Mouse (Mus musculus) thymus, postnatal 36 days (tissue): ENCODE data around the gene Rabgap1.
"Not testable (repeated sequence)": the region's sequence is repeated elsewhere in the genome, so short reads cannot be mapped to it uniquely, and the experiment has no call there.

Experiments
- DNase-seq, 2 experiments: peaks; one replicate each; pipeline ENCODE4 v3.0.0; 2022; ENCODE audit warnings: mixed read lengths in 2 of 2

Rabgap1 gene

DNA sequence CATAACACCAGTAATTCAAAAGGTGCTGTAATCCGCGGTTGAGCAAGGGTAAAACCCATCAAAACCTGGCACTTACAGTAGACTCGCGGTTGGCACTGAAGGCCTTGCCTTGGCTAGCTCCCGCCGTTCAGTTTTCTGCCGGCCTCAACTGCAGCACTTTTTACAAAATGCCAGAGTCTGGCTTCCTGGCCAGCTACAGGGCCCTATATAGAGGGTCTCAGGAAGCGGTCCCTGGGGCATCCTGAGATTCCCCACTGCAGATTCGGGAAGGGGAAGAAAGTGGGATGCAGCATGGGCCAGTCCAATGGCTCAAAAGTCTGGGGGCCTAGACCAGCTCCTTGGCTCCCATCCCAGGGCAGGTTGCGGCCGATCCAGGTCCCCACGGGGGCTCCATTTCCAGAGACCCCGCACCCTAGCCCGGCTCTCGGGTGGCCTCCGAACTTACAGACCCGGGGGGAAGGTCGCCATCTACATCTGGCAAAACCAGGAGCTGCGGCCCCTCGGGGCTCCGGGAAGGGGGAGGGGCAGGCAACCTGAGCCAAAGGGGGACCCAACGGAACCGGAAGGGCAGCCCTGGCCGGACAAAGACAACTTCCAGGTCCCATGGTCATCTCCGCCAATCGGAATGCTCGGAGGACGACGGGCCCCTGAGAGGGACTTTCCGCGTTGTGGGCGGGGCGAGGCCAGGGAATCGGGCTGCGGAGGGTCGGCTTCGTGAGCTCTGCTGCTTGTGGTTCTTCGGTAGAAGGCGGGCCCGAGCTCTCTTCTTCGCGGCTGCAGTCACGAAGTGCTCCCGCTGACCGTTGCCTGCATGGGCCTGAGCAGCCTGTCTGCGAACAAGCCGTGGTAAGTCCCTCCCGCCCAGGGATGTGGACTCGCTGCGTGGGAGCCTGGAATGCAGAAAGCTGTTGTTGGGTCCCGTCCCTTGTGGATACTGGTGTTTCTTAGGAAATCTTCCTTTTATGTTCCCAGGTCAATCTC, at the start of gene Rabgap1, which contains the start of the genes Zbtb26 and Zbtb6:
Gene Rabgap1 (plus strand): TSS at position 669 of the 981 bp plus-strand sequence.
Gene Zbtb26 (minus strand): TSS at position 525 of the 981 bp plus-strand sequence.
Gene Zbtb6 (minus strand): TSS at position 561 of the 981 bp plus-strand sequence.
- DNase-seq = peak; percentile 89 to 92

DNA sequence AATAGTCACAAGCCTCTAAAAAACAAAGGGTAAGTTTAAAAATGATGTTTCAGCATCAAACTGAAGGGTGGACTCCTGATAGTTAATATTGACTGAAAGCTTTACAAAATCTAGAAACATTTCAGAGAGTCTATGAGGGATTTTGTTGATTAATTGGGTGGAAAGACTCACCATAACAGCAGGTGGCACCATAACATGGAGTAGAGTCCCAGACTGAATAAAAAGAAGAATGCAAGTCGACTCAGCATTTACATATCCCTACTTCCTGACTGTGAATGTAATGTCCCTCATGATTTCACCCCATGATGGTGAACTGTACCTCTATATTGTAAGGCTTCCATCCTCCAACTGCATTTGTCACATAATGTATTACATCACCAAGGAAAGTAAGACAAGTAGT, 47.5 kb upstream of the Rabgap1 start:
- DNase-seq = no peak

DNA sequence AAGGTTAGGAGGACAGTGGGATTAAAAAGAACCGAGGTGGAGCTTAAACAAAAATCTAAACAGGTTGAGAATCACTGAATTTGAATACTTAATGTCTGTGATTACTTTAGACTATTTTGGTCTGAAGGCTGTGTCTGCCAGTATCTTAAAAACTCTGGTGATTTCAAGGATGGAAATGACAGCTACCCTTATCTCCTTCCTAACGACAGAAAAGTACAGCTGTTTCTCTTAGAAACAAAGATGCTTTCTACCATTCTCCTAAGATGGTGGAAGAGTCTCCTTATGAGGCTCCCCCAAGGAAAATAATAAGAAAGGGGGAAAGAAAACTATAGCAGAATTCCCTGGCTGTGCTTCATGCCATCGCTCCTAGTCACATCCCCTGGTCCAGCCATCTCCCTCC, 21.2 kb upstream of the Rabgap1 start:
- no peak for DNase-seq

DNA sequence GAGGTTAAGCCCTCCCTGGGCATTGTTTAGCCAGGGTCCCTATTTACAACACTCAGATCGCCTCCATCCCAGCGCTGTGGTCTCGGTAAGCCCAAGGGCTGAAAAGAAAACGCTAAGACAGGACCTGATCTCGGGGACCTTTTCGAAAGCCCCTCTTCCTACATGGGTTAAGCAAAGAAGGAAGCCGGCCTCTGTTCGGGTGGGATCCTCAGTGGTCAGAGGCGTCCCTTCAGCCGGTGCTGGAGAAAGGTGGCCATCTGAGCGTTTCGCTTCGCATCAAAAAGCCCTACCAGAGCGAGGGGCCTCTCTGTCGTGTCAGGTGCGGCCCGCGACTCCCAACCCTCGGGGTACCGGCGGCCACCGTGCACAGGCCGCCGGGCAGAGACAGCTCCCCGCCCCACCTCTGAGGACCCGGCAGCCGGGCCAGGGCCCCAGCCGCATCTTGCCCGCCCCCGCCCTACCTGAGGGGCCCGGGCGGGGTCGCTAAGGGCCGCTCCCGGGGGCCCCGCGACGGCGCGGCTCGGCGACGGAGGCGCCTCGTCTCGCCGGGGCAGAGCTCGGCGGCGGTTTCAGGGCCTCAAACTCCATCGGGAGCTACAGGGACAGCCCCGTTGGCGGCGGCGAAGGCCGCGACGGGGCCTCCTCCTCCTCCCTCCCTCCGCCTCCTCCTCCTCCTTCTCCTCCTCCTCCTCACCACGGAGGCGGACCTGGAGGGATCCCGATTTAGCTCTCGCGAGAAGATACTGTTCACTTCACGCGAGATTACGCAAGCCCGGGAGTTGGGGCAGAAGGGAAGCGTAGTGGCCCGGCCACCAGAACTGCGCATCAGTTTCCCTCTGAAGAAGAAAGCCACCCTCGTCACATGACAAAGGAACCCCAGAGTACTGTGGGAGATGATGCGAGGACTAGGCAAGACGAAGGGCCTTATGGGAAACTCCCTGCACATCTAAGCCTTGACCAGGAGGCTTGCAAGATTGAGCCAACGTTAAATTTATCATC, 20.5 kb upstream of the Rabgap1 start, which contains the start of gene Rc3h2:
Gene Rc3h2 (minus strand): TSS at position 598 of the 999 bp plus-strand sequence.
- DNase-seq = peak; percentile 89 to 94

DNA sequence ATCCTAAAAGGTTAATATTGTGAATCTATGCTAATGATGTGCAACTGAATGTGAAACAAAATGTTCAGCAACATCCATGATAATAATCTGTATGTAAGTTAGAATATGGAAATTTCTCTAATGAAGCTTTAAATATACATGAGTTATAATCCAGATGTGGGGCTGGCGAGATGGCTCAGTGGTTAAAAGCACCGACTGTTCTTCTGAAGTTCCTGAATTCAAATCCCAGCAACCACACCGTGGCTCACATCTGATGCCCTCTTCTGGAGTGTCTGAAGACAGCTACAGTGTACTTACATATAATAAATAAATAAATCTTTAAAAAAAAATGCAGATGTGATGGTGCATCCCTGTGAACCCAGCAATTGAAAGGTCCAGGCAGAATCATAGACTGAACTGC, 19.4 kb upstream of the Rabgap1 start:
- no peak for DNase-seq

DNA sequence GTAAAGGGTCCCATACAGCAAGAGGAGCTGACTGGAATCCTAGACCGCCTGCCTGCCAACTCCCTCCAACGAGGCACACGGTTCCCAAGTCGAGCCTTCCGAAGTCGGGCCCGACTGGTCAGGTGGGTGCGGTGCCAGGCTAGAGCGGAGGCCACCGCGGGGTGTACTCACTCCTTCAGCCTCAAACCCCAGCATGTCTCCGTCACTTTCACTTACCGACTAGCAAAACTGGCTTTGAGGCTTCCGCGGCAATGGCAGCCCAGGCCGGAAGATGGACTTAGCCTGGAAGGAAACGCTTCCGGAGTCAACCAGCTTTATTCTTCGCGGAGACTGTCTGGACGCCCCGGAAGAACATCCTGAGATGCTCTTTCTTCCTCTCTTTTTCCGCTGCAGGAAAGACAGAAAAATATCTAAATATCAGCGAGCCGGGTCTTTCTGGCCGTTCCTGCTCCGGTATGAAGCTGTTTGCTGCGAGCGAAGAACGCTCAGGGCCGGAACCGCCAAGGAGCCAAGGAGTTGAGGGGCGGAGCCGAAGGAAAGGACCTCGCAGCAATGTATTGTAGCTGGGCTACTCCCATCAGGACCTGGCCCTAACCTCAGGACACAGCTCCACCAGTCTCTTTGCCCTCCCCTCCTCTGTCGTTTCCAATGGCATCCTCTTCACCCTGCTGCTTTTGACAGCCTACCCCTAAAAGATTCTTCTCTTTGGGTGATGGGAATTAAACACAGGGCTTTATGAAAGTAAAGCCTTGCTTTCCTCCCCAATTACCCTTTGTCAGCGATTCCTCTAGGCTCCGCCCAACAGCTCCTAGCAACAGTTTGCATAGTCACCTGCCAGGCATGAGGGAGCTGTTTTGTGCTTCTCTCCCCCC, 12.2 kb upstream of the Rabgap1 start:
- peak; percentile 71 to 81 for DNase-seq

DNA sequence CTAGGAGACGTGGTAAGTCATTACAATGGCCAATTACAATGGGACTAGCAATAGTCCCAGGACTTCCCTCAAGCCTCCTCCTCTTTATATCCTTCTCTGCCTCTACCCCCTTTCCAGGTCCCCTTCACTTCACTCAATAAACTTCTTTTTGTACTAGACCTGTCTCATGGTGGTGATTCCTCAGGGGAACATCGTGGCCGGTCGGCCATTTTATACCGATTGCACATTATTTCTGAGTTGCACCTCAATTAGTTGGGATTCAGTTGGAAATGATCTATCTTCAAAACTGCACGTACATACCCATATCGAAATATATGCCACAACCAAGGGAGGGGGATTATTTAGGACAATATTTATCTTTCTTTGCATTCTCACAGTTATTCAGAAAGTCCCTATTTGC, 11.5 kb upstream of the Rabgap1 start:
- no peak for DNase-seq

DNA sequence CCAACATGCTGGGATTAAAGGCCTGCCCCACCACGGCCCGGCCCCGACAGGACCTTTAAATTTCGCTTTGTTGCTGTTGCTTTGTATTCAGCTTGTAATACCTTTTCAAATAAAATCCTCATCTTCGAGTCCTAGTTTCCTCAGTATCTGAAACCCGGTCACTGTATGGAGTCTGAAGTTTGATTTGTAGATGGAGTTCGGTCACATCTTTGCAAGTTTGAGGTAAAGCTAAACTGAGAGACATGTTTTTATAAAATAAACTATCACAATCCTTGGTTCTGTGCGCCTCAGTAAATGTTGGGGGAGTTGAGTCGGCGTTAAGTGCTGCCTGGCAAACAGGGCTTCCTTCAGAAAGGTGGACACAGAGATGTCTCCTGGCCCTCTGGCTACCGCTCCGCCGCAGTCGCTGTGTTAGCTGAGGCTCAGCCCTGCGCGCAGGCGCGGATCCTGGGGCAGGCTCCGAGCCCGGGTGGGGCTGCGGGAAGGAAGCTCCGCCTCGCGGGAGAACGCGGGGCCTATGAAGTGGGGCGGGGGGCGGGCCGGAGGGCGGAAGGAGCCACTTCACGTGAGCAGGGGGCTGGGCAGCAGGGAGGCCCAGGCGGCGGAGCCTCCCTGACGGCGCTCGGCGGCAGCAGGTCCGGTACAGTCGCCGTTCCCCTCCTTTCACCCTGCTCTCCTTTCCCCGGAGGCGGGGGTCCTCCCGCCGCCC, 8.7 kb downstream of the Rabgap1 start:
- peak; percentile 91 to 95 for DNase-seq

DNA sequence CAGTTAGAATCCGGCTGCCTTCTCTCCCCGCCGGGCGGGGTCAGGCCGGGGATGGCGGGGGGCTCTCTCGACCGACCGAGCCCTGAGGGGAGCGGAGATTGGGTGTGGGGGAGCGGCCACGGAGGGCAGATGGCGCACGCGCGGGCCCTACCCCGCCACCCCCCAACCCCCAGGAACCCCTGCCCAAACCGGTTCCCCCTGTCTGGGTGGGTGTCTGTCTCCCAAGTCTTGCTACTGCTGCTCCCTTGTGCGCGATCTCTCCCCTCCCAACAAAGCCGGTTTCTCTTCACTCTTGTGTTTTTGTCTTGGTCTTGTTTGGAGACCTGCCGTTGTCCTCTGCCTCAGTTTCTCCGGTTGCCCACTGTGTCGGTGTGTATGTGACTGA, 9.3 kb downstream of the Rabgap1 start:
- DNase-seq = no peak

DNA sequence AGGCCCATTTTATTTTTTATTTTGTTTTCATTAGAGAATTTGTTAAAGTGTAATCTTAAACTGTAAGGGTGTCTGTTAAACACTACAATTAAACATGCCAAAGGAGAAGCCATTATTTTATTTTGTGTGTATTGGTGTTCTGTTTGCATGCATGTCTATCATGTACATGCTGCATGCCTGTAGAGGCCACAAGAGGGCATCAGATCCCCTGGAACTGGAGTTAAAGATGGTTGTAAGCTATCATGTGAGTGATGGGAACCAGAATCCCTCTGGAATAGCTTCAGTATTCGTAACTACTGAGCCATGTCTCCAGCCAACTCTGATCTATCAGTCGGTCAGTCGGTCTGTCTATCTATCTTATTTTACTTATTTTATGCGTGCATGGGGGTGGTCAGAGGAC, 17.6 kb downstream of the Rabgap1 start:
- no peak for DNase-seq

DNA sequence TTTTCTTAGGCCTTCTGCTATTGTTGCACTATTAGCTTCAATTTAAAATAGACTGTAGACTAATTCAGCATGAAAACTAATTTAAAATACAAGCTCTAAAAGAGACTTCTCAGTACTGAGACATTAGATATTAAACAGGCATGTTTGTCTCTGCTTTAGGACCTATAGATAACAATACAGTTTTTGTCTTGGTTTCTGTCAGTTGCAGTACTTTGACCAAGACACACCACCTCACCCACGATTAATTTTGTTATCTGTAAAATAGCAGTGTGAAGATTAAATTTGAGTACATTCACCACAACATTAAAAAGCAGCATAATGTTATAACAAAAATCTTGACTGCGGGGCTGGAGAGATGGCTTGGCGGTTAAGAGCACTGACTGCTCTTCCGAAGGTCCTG, 23.2 kb downstream of the Rabgap1 start:
- no peak for DNase-seq

DNA sequence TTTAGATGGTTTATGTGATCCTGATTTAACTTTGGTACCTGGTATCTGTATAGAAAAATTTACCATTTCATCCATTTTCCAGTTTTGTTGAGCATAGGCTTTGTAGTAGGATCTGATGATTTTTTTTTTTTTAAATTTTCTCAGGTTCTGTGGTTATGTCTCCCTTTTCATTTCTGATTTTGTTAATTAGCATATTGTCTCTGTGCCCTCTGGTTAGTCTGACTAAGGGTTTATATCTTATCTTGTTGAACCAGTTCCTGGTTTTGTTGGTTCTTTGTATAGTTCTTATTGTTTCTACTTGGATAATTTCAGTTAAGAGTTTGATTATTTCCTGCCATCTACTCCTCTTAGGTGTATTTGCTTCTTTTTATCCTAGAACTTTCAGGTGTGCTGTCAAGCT, 36.5 kb downstream of the Rabgap1 start:
- DNase-seq = no peak

DNA sequence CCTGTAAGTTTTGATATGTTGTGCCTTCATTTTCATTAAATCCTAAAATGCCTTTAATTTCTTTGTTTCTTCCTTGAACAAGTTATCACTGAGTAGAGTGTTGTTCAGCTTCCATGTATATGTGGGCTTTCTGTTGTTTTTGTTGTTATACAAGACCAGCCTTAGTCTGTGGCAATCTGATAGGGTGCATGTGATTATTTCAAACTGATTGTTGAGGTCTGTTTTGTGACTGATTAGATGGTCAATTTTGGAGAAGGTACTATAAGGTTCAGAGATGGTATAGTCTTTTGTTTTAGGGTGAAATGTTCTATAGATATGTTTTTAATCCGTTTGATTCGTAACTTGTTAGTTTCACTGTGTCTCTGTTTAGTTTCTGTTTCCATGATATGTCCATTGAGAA, 37.0 kb downstream of the Rabgap1 start:
- DNase-seq = no peak

DNA sequence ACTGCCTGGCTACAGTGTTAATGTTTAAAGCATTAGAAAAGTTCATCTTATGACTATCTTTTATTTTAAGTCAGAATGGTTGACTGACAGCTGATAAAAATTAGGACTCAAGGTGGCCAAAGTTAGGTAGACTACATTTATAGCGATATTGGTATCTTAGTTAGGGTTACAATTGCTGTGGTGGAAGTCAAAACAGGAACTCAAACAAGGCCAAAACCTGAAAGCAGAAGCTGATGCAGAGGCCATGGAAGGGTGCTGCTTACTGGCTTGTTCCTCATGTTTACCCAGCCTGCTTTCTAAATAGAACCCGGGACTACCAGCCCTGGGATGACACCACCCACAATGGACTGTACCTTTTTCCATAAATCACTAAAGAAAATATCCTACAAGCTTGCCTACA, 41.1 kb downstream of the Rabgap1 start:
- no peak for DNase-seq

DNA sequence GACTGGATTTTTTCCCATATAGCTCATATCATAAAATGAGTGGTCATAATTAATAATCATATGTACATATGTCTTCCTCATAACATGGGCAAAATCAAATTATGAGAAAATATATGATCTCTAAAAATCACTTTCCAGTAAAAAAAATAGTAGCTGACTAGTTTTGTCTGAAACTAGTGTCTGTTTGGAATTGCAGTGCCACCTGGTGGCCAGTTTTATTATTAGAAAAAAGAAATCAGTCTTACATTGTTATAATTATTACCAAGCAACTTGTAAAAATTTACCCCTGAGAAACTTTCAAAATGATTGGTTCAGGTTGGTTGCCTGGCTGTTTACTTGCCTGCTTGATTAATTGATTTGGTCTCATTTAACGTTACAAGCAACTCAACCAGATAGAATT, 42.3 kb downstream of the Rabgap1 start:
- peak in 1 of 2 experiments; percentile 4 for DNase-seq

DNA sequence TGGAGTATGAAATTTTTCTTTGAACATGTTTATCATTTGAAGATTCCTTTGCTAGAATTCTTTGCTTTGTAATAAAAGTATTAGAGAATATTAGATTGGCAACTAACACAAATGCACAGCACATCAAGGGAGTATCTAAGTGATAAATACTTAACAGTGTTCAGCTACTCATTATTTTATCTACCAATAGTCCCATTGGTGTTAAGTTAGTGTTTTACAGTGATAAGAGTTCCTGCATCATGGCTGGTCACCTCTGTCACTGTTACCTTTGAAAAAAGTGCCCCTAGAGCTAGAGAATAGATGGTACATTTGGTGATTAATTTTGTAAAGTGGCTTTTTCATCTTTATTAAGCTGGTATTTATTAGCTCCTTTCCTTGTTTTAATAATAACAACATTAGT, 43.3 kb downstream of the Rabgap1 start:
- DNase-seq = no peak

DNA sequence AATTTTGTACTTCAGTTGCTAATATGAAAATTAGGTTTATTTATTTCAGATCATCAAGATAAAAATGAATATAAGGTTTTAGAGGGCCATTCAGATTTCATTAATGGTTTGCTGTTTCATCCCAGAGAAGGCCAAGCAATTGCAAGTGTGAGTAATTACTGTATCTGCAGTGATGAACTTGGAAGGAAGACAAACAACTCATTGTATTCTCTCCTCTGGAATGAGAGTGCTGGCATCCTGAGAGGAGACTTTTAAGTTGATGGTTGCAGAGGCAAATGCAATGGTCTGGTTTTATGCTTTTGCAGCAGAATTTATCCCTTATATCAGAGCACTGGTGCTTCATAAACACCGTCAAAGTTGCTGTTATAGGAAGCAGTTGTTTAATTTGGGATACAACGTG, 45.9 kb downstream of the Rabgap1 start:
- DNase-seq = no peak

DNA sequence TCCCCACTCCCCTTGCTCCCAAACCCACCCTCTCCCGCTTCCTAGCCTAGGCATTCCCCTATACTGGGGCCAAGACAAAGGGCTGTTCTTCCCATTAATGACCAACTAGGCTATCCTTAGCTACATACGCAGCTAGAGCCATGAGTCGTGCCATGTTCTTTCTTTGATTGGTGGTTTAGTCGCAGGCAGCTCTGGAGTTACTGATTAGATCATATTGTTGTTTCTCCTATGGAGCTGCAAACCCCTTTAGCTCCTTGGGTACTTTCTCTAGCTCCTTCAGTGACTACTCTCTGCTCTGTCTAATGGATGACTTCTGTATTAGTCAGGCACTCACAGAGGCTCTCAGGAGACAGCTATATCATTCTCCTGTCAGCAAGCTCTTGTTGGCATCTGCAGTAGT, 54.2 kb downstream of the Rabgap1 start:
- DNase-seq = no peak

DNA sequence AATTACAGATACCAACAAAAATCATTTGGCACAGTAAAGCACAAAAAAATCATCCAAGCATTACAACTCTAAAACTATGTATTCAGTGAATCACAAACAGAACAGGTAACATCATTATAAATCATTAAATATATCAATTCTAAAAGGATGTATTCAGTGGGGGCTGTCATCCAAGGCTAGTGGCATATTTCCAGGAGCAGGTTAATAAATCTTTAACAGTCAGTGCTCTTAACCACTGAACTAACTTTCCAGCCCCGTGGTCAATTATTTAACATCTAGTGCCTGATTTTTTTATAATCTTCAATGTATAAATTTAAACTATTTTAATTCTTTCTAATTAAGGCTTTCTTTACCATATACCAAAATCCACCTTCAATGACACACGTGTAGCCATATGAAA, 62.8 kb downstream of the Rabgap1 start:
- not testable (repeated sequence) for DNase-seq

DNA sequence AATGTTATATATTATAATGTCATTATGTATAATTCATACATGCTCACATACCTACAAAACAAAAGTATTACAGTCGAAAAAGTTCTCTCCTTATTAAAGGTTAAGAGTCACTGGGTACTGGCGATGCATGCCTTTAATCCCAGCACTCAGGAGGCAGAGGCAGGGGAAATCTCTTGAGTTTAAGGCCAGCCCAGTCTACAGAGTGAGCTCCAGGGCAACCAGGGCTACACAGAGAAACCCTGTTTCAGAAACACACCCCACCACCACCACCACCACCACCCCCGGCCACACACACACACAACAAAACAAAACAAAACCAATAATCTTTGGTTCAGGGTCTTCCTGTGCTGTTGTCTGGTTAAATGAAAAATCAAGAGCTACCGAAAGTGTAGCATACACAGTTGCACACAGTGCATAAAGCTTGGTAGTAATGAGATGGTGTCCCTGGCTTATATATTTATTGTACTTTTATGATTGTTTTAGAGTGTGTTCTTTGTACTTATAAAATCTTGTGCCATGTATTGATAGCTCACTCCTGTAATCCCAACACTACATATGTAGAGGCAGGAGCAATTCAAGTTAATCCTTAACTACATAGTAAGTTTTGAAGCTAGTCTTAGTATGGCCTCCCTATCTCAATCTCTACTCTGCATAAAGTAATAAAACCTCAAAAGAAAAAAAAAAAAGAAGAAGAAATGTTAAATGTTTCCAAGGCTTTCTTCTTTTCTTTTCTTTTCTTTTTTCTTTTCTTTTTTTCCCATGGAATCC, 68.2 kb downstream of the Rabgap1 start:
- no peak for DNase-seq
